Mouse (Mus musculus) liver, embryonic 14.5 days (tissue): ENCODE data around the gene Clcnka. TPM values are rescaled to one million over a fixed set of nuclear protein-coding genes. Genes with fewer than 3 reads are reported as not detected.

Experiments used
- ATAC-seq: fragments of 200-750 bp; cut with Nextera tagmentation; 2 replicates; pipeline ENCODE4 v1.8.0; 2017; ENCODE audit warnings: moderate number of reproducible peaks, mild to moderate bottlenecking, moderate library complexity; ENCODE audit not compliant: insufficient read depth
- DNase-seq, 3 experiments: peaks; one replicate each; pipeline ENCODE4 v3.0.0-alpha.2; 2012 to 2013; ENCODE audit warnings: low read depth in 3 of 3, low spot score in 3 of 3
- H3K27ac ChIP-seq: fragments of 300-500 bp; sonication (generic); 2 replicates; pipeline ENCODE4 v1.5.1; 2014; ENCODE audit warnings: moderate library complexity, mild to moderate bottlenecking, control low read depth, inconsistent platforms
- H3K27me3 ChIP-seq: fragments of 300-500 bp; sonication (generic); 2 replicates; pipeline ENCODE4 v1.6.1; 2014; ENCODE audit warnings: mild to moderate bottlenecking, low read length, moderate library complexity; ENCODE audit not compliant: control insufficient read depth, insufficient read depth
- H3K36me3 ChIP-seq: fragments of 300-500 bp; sonication (generic); replicated peaks from 2 replicates; pipeline ENCODE4 v1.6.1; 2014; ENCODE audit warnings: low read depth; ENCODE audit not compliant: control insufficient read depth, insufficient read depth
- H3K4me1 ChIP-seq, 2 experiments: fragments of 200-500 bp in 1 of 2; fragments of 300-500 bp in 1 of 2; sonication (generic) in 1 of 2; replicated peaks; 2 replicates each; pipeline ENCODE4 v1.6.1; 2012 to 2014; ENCODE audit warnings: antibody characterized with exemption in 1 of 2, inconsistent platforms in 1 of 2, low read length in 1 of 2; ENCODE audit not compliant: control insufficient read depth in 2 of 2, insufficient read depth in 2 of 2
- H3K4me2 ChIP-seq: fragments of 300-500 bp; sonication (generic); 2 replicates; pipeline ENCODE4 v1.6.1; 2014; ENCODE audit warnings: low read depth, mild to moderate bottlenecking, control low read depth, moderate library complexity
- H3K4me3 ChIP-seq, 2 experiments: fragments of 200-500 bp in 1 of 2; fragments of 300-500 bp in 1 of 2; sonication (generic) in 1 of 2; 2 replicates each; pipeline ENCODE4 v1.5.1; 2012 to 2014; ENCODE audit warnings: low read depth in 2 of 2, low read length in 2 of 2, mild to moderate bottlenecking in 2 of 2, control low read depth in 1 of 2, inconsistent platforms in 1 of 2, moderate library complexity in 1 of 2; ENCODE audit not compliant: insufficient read depth in 1 of 2
- H3K9ac ChIP-seq: fragments of 300-500 bp; sonication (generic); replicated peaks from 2 replicates; pipeline ENCODE4 v1.6.1; 2014; ENCODE audit warnings: mild to moderate bottlenecking, control low read depth, moderate library complexity
- H3K9me3 ChIP-seq: fragments of 300-500 bp; sonication (generic); 2 replicates; pipeline ENCODE4 v1.6.1; 2016; ENCODE audit warnings: low read length, mixed read lengths; ENCODE audit not compliant: control insufficient read depth
- CTCF ChIP-seq: IDR thresholded peaks from 2 replicates; pipeline ENCODE4 v1.5.1; 2016; ENCODE audit warnings: antibody characterized with exemption, low read depth, control low read depth
- EP300 ChIP-seq: IDR thresholded peaks from 2 replicates; pipeline ENCODE4 v1.6.1; 2016; ENCODE audit warnings: antibody characterized with exemption, low read depth
- WGBS: fragments of 180-500 bp; shearing (Covaris S2); extraction: QIAGEN DNeasy Blood & Tissue Kit; methylation state at CpG from one replicate; pipeline ENCODE4 v1.1.7; 2014; ENCODE audit not compliant: insufficient replicate concordance; 5-methylcytosine and 5-hydroxymethylcytosine counted together
- polyA plus RNA-seq, 2 experiments: library from polyadenylated mRNA; depleted of rRNA in 1 of 2; stranded (reverse) in 1 of 2; unstranded in 1 of 2; fragments of >200 nt; fragmentation: Nextera tagmentation in 1 of 2; extraction: Ambion mirVana in 1 of 2; gene quantifications; 2 replicates each; pipeline versions ENCODE4 v1.2.1 to v1.2.3; 2012 to 2014

Clcnka gene
- polyA plus RNA-seq, 2 experiments: not detected

DNA sequence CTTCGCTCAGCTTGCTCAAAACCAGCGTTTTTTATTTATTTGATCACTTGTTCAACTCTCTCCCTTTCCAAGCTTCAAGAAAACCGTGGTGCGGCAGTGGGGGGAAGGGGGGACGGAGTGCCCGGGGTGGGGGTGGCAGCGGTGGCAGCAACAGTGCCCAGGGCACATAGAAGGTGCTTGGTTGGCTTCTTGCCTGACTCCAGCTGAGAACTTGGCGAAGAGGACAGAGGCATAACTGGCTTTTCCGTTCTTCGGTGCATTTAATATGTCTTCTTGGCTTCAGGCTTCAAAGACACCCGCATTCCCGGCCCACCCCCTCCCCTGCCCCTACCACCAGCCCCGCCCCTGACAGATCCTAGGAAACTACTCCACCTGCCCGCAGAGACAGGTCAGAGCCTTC, 34.1 kb upstream of the Clcnka start:
- TF ChIP-seq CTCF (no peak), EP300 (no peak)
- WGBS: 58% methylated on average over 14 of the region's 14 CpGs
- ATAC-seq: no peak
- Histone ChIP-seq H3K27ac (no peak overlapping the region), H3K9me3 (no peaks in the 10 kb centered on the region), H3K4me2 (no peak overlapping the region), H3K9ac (no peak overlapping the region), H3K27me3 (no peaks in the 10 kb centered on the region), H3K36me3 (no peaks in the 10 kb centered on the region), H3K4me3 (no peak overlapping the region), H3K4me1 (no peaks in the 10 kb centered on the region)
- DNase-seq: no peak

DNA sequence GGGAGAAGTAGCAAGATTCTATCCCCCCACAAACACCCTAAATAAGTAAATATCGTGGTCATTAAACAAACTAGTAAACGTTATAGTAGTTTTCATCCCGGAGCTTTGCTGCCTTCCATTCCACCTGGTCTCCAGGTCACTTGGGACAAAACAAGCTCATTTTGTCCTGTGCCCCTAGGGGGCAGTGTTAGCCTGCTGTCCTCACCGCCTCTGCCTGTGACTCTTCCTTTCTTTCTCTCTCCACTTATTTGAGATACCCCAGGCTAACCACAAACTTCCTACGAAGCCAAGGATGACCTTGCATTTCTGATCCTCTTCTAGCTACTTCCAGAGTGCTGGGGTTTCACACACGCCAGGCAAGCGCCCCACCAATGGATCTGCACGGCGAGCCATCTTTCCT, 32.5 kb upstream of the Clcnka start:
- TF ChIP-seq CTCF: peak; percentile 93
- TF ChIP-seq EP300: no peak
- 20% methylated on average over 9 of the region's 9 CpGs for WGBS
- Histone ChIP-seq H3K36me3 (no peaks in the 10 kb centered on the region), H3K27me3 (no peaks in the 10 kb centered on the region; the same call in 1 of the 2 replicates), H3K4me1 (no peaks in the 10 kb centered on the region), H3K27ac (no peak overlapping the region), H3K9me3 (no peaks in the 10 kb centered on the region), H3K4me3 (no peak overlapping the region), H3K4me2 (no peak overlapping the region), H3K9ac (no peak overlapping the region)
- DNase-seq (peak in 1 of 3 experiments; percentile 37), ATAC-seq (no peak)

DNA sequence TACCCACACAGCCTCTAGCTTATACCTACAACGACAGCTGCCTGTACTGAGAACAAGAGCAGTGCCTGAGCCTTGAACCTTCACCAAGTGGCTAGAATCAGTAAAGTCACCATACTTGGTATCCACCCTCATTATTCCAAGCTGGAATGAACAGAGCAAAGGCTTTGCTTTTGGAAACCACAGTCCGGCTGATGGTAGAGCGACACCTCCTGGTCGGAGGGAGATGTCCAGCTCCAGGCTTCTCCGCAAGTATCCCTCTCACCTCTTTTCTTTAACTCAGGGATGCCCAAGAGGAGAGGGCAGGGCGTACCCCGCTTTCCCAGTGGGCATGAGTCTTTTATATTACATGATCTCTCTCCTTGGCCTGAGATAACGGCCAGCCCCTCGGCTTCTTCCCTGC, 31.3 kb upstream of the Clcnka start:
- no peak overlapping the region for H3K27ac ChIP-seq
- H3K9ac ChIP-seq: no peak overlapping the region
- H3K4me3 ChIP-seq: no peak overlapping the region
- H3K36me3 ChIP-seq: no peaks in the 10 kb centered on the region
- no peak overlapping the region for H3K4me2 ChIP-seq
- H3K27me3 ChIP-seq: peaks cover 4% of the 10 kb centered on the region
- ATAC-seq (no peak), DNase-seq (no peak)
- H3K9me3 ChIP-seq: no peaks in the 10 kb centered on the region
- 38% methylated on average over 9 of the region's 9 CpGs for whole genome bisulfite sequencing
- no peak for TF ChIP-seq EP300
- peak; percentile 64 for TF ChIP-seq CTCF
- no peaks in the 10 kb centered on the region for H3K4me1 ChIP-seq

DNA sequence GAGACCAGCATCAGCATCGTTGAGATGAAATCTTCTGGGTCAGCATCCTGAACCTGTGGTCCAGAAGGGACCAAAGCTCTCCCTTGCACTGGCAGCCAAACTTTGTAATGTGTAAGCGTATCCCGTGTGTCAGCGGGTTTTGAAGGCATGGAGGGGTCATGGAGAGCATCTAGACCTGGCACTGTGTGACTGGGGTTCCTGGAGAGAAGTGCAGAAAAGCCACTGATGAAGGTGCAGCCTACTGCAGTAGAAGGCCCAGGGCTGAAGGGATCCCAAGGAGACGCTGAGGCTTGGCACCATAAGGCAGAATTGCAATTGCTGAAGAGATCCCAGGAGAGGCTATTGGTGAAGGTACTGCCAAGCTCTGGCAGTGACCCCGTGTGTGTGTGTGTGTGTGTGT, 30.9 kb upstream of the Clcnka start:
- no peak for DNase-seq

DNA sequence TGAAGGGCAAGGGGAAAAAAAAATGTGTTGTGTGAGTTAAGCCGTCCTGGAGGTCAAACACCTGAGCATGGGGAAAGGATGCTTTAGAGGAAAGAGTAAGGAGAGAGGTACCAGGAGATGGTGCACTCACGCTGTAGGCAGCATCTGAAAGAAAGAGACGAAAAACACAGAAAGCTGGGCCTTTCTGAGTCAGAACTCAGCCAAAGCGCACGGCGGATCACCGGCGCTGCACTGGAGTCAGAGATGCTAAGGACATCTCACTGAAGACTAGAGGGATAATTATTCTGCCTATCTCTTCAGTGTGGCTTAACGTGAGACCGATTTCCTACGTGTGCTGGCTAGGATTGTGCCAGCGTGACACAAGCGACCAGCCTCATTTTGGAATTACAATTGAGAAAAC, 29.4 kb upstream of the Clcnka start:
- 67% methylated on average over 13 of the region's 13 CpGs for WGBS
- no peaks in the 10 kb centered on the region for H3K36me3 ChIP-seq
- no peaks in the 10 kb centered on the region for H3K4me1 ChIP-seq
- DNase-seq (no peak), ATAC-seq (no peak)
- TF ChIP-seq CTCF (no peak), EP300 (no peak)
- no peaks in the 10 kb centered on the region for H3K9me3 ChIP-seq
- H3K27me3 ChIP-seq: peaks cover 4% of the 10 kb centered on the region
- H3K9ac ChIP-seq: no peak overlapping the region
- H3K27ac ChIP-seq: no peak overlapping the region
- no peak overlapping the region for H3K4me2 ChIP-seq
- no peak overlapping the region for H3K4me3 ChIP-seq

More for the DNA sequence above, 30.9 kb upstream of the Clcnka start:
- Histone ChIP-seq H3K9ac (no peak overlapping the region), H3K27me3 (peaks cover 4% of the 10 kb centered on the region), H3K4me2 (no peak overlapping the region), H3K4me3 (no peak overlapping the region), H3K4me1 (no peaks in the 10 kb centered on the region), H3K9me3 (no peaks in the 10 kb centered on the region), H3K27ac (no peak overlapping the region), H3K36me3 (no peaks in the 10 kb centered on the region)
- 56% methylated on average over 6 of the region's 6 CpGs for WGBS
- TF ChIP-seq CTCF (no peak), EP300 (no peak)
- no peak for ATAC-seq
